Mouse (Mus musculus) cortical plate, adult 2 months (tissue): Measurements from ENCODE around the gene Zfp960.
"Not testable (repeated sequence)": the region's sequence is repeated elsewhere in the genome, so short reads cannot be mapped to it uniquely, and the experiment has no call there.

Experiments
- CTCF ChIP-seq: fragments of 200-500 bp; IDR thresholded peaks from 2 replicates; pipeline ENCODE4 v1.5.1; 2011; ENCODE audit warnings: mild to moderate bottlenecking, control low read depth, low read length; ENCODE audit not compliant: insufficient read depth; ENCODE audit errors: extremely low read depth
- POLR2A ChIP-seq: fragments of 200-500 bp; IDR thresholded peaks from 2 replicates; pipeline ENCODE4 v1.6.1; 2011; ENCODE audit warnings: mild to moderate bottlenecking, low read length, control low read depth; ENCODE audit not compliant: insufficient read depth; ENCODE audit errors: extremely low read depth

DNA sequence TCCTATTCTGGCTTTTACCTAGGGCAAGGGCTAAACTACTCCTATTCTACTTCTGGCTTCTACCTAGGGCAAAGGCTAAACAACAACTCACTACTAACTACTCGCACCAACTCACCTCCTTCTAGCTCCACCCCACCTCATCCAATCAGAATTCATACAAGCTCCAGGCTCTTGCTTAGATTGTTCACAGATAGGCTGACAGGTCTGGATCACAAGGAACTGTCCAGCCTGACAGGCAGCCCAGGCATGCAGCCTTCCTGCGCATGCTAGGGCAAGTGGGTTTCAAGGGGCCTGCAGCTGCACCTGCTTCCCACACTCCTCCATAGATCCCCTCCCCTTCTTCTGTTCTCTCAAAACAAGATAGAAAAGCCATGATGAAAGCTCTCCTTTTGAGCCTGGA lies 45.8 kb upstream of the Zfp960 start:
- TF ChIP-seq POLR2A, CTCF: not testable (repeated sequence)
